Mouse (Mus musculus) adrenal gland, postnatal 10 days (tissue): ENCODE measurements around the gene Flywch1. TPM values are rescaled to one million over a fixed set of nuclear protein-coding genes. Genes with fewer than 3 reads are reported as not detected.

Experiments used
- DNase-seq: peaks from one replicate; pipeline ENCODE4 v3.0.0; 2021; ENCODE audit warnings: mixed read lengths
- total RNA-seq, 2 experiments: library from RNA; stranded (reverse); gene quantifications; 2 replicates each; pipeline ENCODE4 v1.2.3; 2021

Gene Flywch1
- total RNA-seq, 2 experiments from 2014 or later, result 43.9 to 49.0 TPM

GRCm38 (mm10) chr17:23742941-23743340 is 28.5 kb downstream of the Flywch1 start:
- DNase-seq, result no peak

- no peak for DNase-seq
These were observed 29.1 kb downstream of the Flywch1 start for GRCm38 (mm10) chr17:23742210-23742793.

GRCm38 (mm10) chr17:23741359-23742209 is 29.8 kb downstream of the Flywch1 start:
- DNase-seq, result no peak

GRCm38 (mm10) chr17:23740598-23741021 is 30.8 kb downstream of the Flywch1 start, which contains the start of gene Paqr4:
Gene Paqr4 (minus strand): TSS chr17:23740867.
- no peak for DNase-seq

GRCm38 (mm10) chr17:23740136-23740584 is 31.2 kb downstream of the Flywch1 start:
- DNase-seq, result peak; percentile 93

GRCm38 (mm10) chr17:23739202-23740135 is 31.9 kb downstream of the Flywch1 start:
- DNase-seq, result no peak

GRCm38 (mm10) chr17:23738836-23739201 is 32.6 kb downstream of the Flywch1 start:
- DNase-seq, result no peak

- DNase-seq, result no peak
These were observed 33.6 kb downstream of the Flywch1 start for GRCm38 (mm10) chr17:23737493-23738445.

- no peak for DNase-seq
These were observed 37.1 kb downstream of the Flywch1 start for GRCm38 (mm10) chr17:23734341-23734740.

GRCm38 (mm10) chr17:23730441-23730840 is 41.0 kb downstream of the Flywch1 start:
- no peak for DNase-seq

- peak; percentile 87 for DNase-seq
These were observed 44.7 kb downstream of the Flywch1 start for GRCm38 (mm10) chr17:23726758-23727142.

GRCm38 (mm10) chr17:23725999-23726757 is 45.2 kb downstream of the Flywch1 start, which contains the start of gene Pkmyt1:
Gene Pkmyt1 (plus strand): TSS chr17:23726336.
- DNase-seq, result peak; percentile 98

GRCm38 (mm10) chr17:23725477-23725876 is 45.9 kb downstream of the Flywch1 start:
- DNase-seq, result no peak

- DNase-seq, result no peak
These were observed 48.9 kb downstream of the Flywch1 start, which contains the start of gene 1520401A03Rik for GRCm38 (mm10) chr17:23722376-23723125. Gene 1520401A03Rik (minus strand): TSS chr17:23722783.

GRCm38 (mm10) chr17:23721886-23722285 is 49.5 kb downstream of the Flywch1 start:
- no peak for DNase-seq

GRCm38 (mm10) chr17:23719455-23719854 is 51.9 kb downstream of the Flywch1 start:
- no peak for DNase-seq

- no peak for DNase-seq
These were observed 54.4 kb downstream of the Flywch1 start for GRCm38 (mm10) chr17:23717003-23717402.

- DNase-seq, result peak; percentile 85
These were observed 65.2 kb downstream of the Flywch1 start for GRCm38 (mm10) chr17:23706212-23706611.

- DNase-seq, result no peak
These were observed 65.8 kb downstream of the Flywch1 start for GRCm38 (mm10) chr17:23705525-23706104.
